Mouse (Mus musculus) testis, adult 2 months (tissue): Measurements from ENCODE around the gene Vangl2.

Experiments
- CTCF ChIP-seq: fragments of 200-500 bp; IDR thresholded peaks from 2 replicates; pipeline ENCODE4 v1.5.1; 2012; ENCODE audit warnings: low read depth, mild to moderate bottlenecking, inconsistent platforms, low read length, moderate library complexity; ENCODE audit not compliant: control insufficient read depth, insufficient read depth, insufficient replicate concordance
- POLR2A ChIP-seq: fragments of 200-500 bp; IDR thresholded peaks from 2 replicates; pipeline ENCODE4 v1.6.1; 2012; ENCODE audit warnings: low read depth, mild to moderate bottlenecking, inconsistent platforms, low read length, moderate library complexity; ENCODE audit not compliant: control insufficient read depth

DNA sequence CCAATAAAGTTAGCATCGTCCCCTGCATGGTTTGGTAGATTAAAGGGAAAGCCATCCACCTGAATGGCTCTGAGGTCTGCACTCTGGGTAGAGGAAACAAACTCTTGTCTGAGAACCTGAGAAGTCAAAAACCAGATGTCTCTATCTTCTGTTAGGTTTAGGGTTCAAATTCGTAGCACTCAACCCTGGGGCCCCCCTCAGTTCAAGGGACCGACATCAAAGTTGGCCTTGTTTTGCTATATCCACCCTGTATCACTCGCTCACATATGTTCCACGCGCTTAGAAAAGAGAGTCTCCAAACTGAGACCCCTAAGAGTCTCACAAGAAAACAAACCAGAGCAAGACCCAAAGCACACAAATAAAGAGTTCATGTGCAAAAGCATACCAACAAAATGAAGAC lies 66.5 kb downstream of the Vangl2 start:
- TF ChIP-seq CTCF (no peak), POLR2A (no peak)
